Mouse (Mus musculus) kidney, adult 2 months (tissue): ENCODE data around the gene Eloa.

ENCODE experiments used
- CTCF ChIP-seq: fragments of 200-500 bp; conservative IDR thresholded peaks from 2 replicates; pipeline ENCODE4 v1.5.1; 2011; ENCODE audit warnings: low read depth, mild to moderate bottlenecking, control low read depth, low read length, moderate library complexity, mixed read lengths; ENCODE audit not compliant: insufficient read depth, insufficient read length
- POLR2A ChIP-seq: fragments of 200-500 bp; IDR thresholded peaks from one replicate; pipeline ENCODE4 v1.6.1; 2011; ENCODE audit warnings: low read depth, low read length, control low read depth

- TF ChIP-seq POLR2A, result no peak
- no peak for TF ChIP-seq CTCF
Measured at GRCm38 (mm10) chr4:135970585-135970984, 51.0 kb downstream of the Eloa start.
